Comparison of ENCODE assay signal across 12 mouse cellular contexts in genomic region chr15:94137159-94137952, GRCm38 (mm10).
DNase-seq lines count a peak whose midpoint lies in the region; ATAC-seq and TF ChIP-seq lines count a peak whose summit lies in the region.
"Had no signal": no experiment of that assay in that cellular context is flagged by ENCODE, and none has a peak within 500 bp of the region (broad histone marks: within the 10 kb centered on the region; RNA-seq: fewer than 3 reads in every experiment).

No protein-coding gene starts in this region.

- H3K36me3 ChIP-seq in kidney, embryonic 16.5 days (ENCODE audit: insufficient read depth, low read length) = no peaks in the 10 kb centered on the region
- no peaks in the 10 kb centered on the region for H3K36me3 ChIP-seq in kidney, embryonic 15.5 days
- no peaks in the 10 kb centered on the region; the same call in 1 of the 2 replicates for H3K36me3 ChIP-seq in forebrain, embryonic 12.5 days (replicated peaks)
- no peaks in the 10 kb centered on the region for H3K36me3 ChIP-seq in hindbrain, postnatal 0 days (ENCODE audit: insufficient read depth, low read length)
- no peaks in the 10 kb centered on the region for H3K36me3 ChIP-seq in midbrain, embryonic 13.5 days
- H3K36me3 ChIP-seq in liver, embryonic 11.5 days (ENCODE audit: control insufficient read depth, insufficient read depth, low read length) = no peaks in the 10 kb centered on the region
- H3K36me3 ChIP-seq: heart, embryonic 13.5 days had no signal

- ATAC-seq in kidney, embryonic 16.5 days (ENCODE audit: low FRiP score, low TSS enrichment) = no peak
- ATAC-seq in kidney, embryonic 15.5 days (replicated peaks; ENCODE audit: low FRiP score) = no peak
- ATAC-seq in forebrain, embryonic 12.5 days (ENCODE audit: low FRiP score) = peak; percentile 63; the same call in 1 of the 2 replicates
- ATAC-seq in hindbrain, postnatal 0 days = peak; percentile 70
- ATAC-seq in midbrain, embryonic 13.5 days = peak; percentile 82
- ATAC-seq in liver, embryonic 11.5 days (replicated peaks; ENCODE audit: low FRiP score) = no peak

- no peaks in the 10 kb centered on the region for H3K27me3 ChIP-seq in kidney, embryonic 16.5 days (ENCODE audit: insufficient read depth, low read length)
- no peaks in the 10 kb centered on the region for H3K27me3 ChIP-seq in kidney, embryonic 15.5 days
- H3K27me3 ChIP-seq in forebrain, embryonic 12.5 days = no peaks in the 10 kb centered on the region
- no peaks in the 10 kb centered on the region for H3K27me3 ChIP-seq in hindbrain, postnatal 0 days (ENCODE audit: insufficient read depth, low read length)
- H3K27me3 ChIP-seq in midbrain, embryonic 13.5 days = no peaks in the 10 kb centered on the region
- H3K27me3 ChIP-seq in liver, embryonic 11.5 days (replicated peaks; ENCODE audit: control insufficient read depth, insufficient read depth, low read length) = no peaks in the 10 kb centered on the region
- H3K27me3 ChIP-seq: heart, embryonic 13.5 days had no signal

- DNase-seq in hindbrain, postnatal 0 days (ENCODE audit: low spot score) = peak; percentile 48
- no peak for DNase-seq in adrenal gland, adult 8-10 months
- DNase-seq in gastrocnemius, postnatal 25 days = no peak
- no peak for DNase-seq in liver, embryonic 11.5 days (ENCODE audit: low spot score)
- DNase-seq: kidney, postnatal 14 days; lung, adult 2 months; thymus, adult 18-20 months had no signal

- H3K27ac ChIP-seq in kidney, embryonic 16.5 days (ENCODE audit: low read length) = 0 out of 2 replicates have a peak overlapping the region, but pooled peaks have one; percentile 8
- H3K27ac ChIP-seq in kidney, embryonic 15.5 days = no peak overlapping the region
- 0 out of 2 replicates have a peak overlapping the region, but pooled peaks have one; percentile 5 for H3K27ac ChIP-seq in forebrain, embryonic 12.5 days
- no peak overlapping the region for H3K27ac ChIP-seq in hindbrain, postnatal 0 days
- H3K27ac ChIP-seq in midbrain, embryonic 13.5 days = 0 out of 2 replicates have a peak overlapping the region, but pooled peaks have one; percentile 9
- H3K27ac ChIP-seq in liver, embryonic 11.5 days (ENCODE audit: low read depth, low read length) = no peak overlapping the region
- H3K27ac ChIP-seq: heart, embryonic 13.5 days had no signal

- TF ChIP-seq CTCF in hindbrain, postnatal 0 days (IDR thresholded peaks at IDR 0.05; ENCODE audit: low read depth) = no peak

- H3K4me1 ChIP-seq in kidney, embryonic 16.5 days (ENCODE audit: insufficient read depth, low read length) = peaks cover 14% of the 10 kb centered on the region; the same call in 1 of the 2 replicates
- H3K4me1 ChIP-seq in kidney, embryonic 15.5 days = peaks cover 10% of the 10 kb centered on the region; the same call in 1 of the 2 replicates
- 0 out of 2 replicates have a peak, but pooled peaks cover 7% of the 10 kb centered on the region for H3K4me1 ChIP-seq in forebrain, embryonic 12.5 days
- no peaks in the 10 kb centered on the region for H3K4me1 ChIP-seq in hindbrain, postnatal 0 days (ENCODE audit: insufficient read depth, low read length)
- H3K4me1 ChIP-seq in midbrain, embryonic 13.5 days (replicated peaks) = peaks cover 8% of the 10 kb centered on the region
- H3K4me1 ChIP-seq in liver, embryonic 11.5 days (replicated peaks; ENCODE audit: control insufficient read depth, insufficient read depth, low read length) = no peaks in the 10 kb centered on the region

- WGBS in kidney, embryonic 16.5 days = 78% methylated on average over 27 of the region's 27 CpGs
- 78% methylated on average over 27 of the region's 27 CpGs for WGBS in kidney, embryonic 15.5 days
- 68% methylated on average over 27 of the region's 27 CpGs for WGBS in forebrain, embryonic 12.5 days
- WGBS in hindbrain, postnatal 0 days = 54% methylated on average over 27 of the region's 27 CpGs
- WGBS in midbrain, embryonic 13.5 days = 60% methylated on average over 27 of the region's 27 CpGs
- WGBS in liver, embryonic 11.5 days = 77% methylated on average over 27 of the region's 27 CpGs

- no peak overlapping the region for H3K9ac ChIP-seq in kidney, embryonic 16.5 days (replicated peaks; ENCODE audit: low read length)
- no peak overlapping the region for H3K9ac ChIP-seq in kidney, embryonic 15.5 days
- no peak overlapping the region for H3K9ac ChIP-seq in forebrain, embryonic 12.5 days
- 0 out of 2 replicates have a peak overlapping the region, but pooled peaks have one; percentile 10 for H3K9ac ChIP-seq in hindbrain, postnatal 0 days (replicated peaks; ENCODE audit: low read length)
- no peak overlapping the region for H3K9ac ChIP-seq in midbrain, embryonic 13.5 days (replicated peaks)
- no peak overlapping the region for H3K9ac ChIP-seq in liver, embryonic 11.5 days (ENCODE audit: low read depth, low read length)
- H3K9ac ChIP-seq: heart, embryonic 13.5 days had no signal

- peaks cover 11% of the 10 kb centered on the region; the same call in 1 of the 2 replicates for H3K9me3 ChIP-seq in kidney, embryonic 16.5 days (ENCODE audit: low read length)
- 0 out of 2 replicates have a peak, but pooled peaks cover 3% of the 10 kb centered on the region for H3K9me3 ChIP-seq in kidney, embryonic 15.5 days (replicated peaks)
- peaks cover 6% of the 10 kb centered on the region; the same call in 1 of the 2 replicates for H3K9me3 ChIP-seq in forebrain, embryonic 12.5 days
- H3K9me3 ChIP-seq in hindbrain, postnatal 0 days (ENCODE audit: low read length) = no peaks in the 10 kb centered on the region
- no peaks in the 10 kb centered on the region for H3K9me3 ChIP-seq in midbrain, embryonic 13.5 days
- H3K9me3 ChIP-seq in liver, embryonic 11.5 days (ENCODE audit: control insufficient read depth, low read length) = no peaks in the 10 kb centered on the region

- H3K4me3 ChIP-seq in kidney, embryonic 16.5 days (ENCODE audit: low read length) = no peak overlapping the region
- H3K4me3 ChIP-seq in kidney, embryonic 15.5 days (replicated peaks) = no peak overlapping the region
- no peak overlapping the region for H3K4me3 ChIP-seq in forebrain, embryonic 12.5 days (replicated peaks)
- H3K4me3 ChIP-seq in hindbrain, postnatal 0 days (ENCODE audit: low read length) = no peak overlapping the region
- 0 out of 2 replicates have a peak overlapping the region, but pooled peaks have one; percentile 5 for H3K4me3 ChIP-seq in midbrain, embryonic 13.5 days (replicated peaks)
- H3K4me3 ChIP-seq in liver, embryonic 11.5 days (ENCODE audit: low read depth, low read length) = no peak overlapping the region
- H3K4me3 ChIP-seq: heart, embryonic 13.5 days had no signal

- no peak overlapping the region for H3K4me2 ChIP-seq in kidney, embryonic 16.5 days (replicated peaks; ENCODE audit: low read depth, low read length)
- H3K4me2 ChIP-seq in kidney, embryonic 15.5 days = no peak overlapping the region
- H3K4me2 ChIP-seq in forebrain, embryonic 12.5 days = peak overlapping the region; percentile 15; the same call in 1 of the 2 replicates
- H3K4me2 ChIP-seq in hindbrain, postnatal 0 days (ENCODE audit: low read depth, low read length) = peak overlapping the region; percentile 47
- H3K4me2 ChIP-seq in midbrain, embryonic 13.5 days (replicated peaks) = peak overlapping the region; percentile 32
- no peak overlapping the region for H3K4me2 ChIP-seq in liver, embryonic 11.5 days
- H3K4me2 ChIP-seq: heart, embryonic 13.5 days had no signal

Comparison
In these comparisons a context has a peak if more than half of its experiments do, and no peak if none do; other contexts are left out.
1. H3K27ac ChIP-seq: peak in kidney, embryonic 16.5 days (single experiment), forebrain, embryonic 12.5 days (single experiment) and midbrain, embryonic 13.5 days (single experiment); none in kidney, embryonic 15.5 days (single experiment), hindbrain, postnatal 0 days (single experiment) and liver, embryonic 11.5 days (single experiment).
2. ATAC-seq: peak in forebrain, embryonic 12.5 days (single experiment), hindbrain, postnatal 0 days (single experiment) and midbrain, embryonic 13.5 days (single experiment); none in kidney, embryonic 16.5 days (single experiment), kidney, embryonic 15.5 days (single experiment) and liver, embryonic 11.5 days (single experiment).
3. H3K4me2 ChIP-seq: peak in forebrain, embryonic 12.5 days (single experiment), hindbrain, postnatal 0 days (single experiment) and midbrain, embryonic 13.5 days (single experiment); none in kidney, embryonic 16.5 days (single experiment), kidney, embryonic 15.5 days (single experiment) and liver, embryonic 11.5 days (single experiment).